Mouse (Mus musculus): ENCODE results near the gene Nfkbid. TPM values are rescaled to one million over a fixed set of nuclear protein-coding genes. Genes with fewer than 3 reads are reported as not detected.

Nfkbid gene
- total and polyA plus RNA-seq, 2 experiments from 2014 or later: 2.1 to 3.7 TPM

DNA sequence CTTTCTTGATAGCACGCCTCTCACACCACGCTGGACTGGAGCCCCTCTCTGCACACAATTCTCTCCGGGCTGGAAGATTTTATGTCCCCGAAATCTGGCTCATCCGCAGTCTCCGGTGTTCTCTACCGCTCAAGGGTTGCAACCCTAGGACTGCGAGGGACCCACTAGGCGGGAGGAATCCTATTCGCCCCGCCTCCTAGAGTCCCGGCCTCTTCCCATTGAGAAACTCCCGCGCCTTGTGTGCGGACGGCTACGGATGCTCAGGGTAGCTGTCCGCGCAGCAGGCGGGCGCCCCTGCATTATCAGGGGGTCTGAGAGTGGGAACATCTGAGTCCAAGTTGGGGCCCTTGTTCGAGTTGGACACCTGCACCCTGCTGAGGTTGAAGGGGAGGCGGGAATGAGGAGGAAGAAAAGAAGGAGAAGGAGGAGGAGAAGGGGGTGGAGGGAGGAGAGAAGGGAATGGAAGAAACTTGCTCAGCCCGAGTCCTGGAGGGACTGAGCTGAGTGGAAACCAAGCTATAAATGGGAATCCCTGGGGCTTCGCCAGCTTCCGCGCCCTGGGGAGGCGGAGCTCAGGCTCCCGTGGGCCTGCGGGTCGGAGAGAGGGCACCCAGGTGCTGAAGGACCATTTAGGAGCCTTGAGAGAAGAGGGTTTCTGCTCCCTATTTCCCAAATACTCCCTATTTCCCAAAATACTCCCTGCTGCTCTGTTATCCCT is 35.5 kb downstream of the Nfkbid start:
- peak overlapping the region; percentile 31 for H3K4me3 ChIP-seq (ENCODE audit: low read length)
- peaks cover 17% of the 10 kb centered on the region for H3K4me1 ChIP-seq (ENCODE audit: insufficient read depth, low read length)
- H3K9ac ChIP-seq (replicated peaks; ENCODE audit: low read length): peak overlapping the region; percentile 22; the same call in 1 of the 2 replicates
- no peak for TF ChIP-seq CTCF (IDR thresholded peaks at IDR 0.05; ENCODE audit: low read depth)
- H3K27me3 ChIP-seq (ENCODE audit: insufficient read depth, low read length): peaks cover 42% of the 10 kb centered on the region
- DNase-seq (ENCODE audit: low spot score): peak; percentile 34
- no peak; the same call in 1 of the 2 replicates for ATAC-seq
- WGBS: under 1% methylated on average over 31 of the region's 31 CpGs
- H3K36me3 ChIP-seq (ENCODE audit: insufficient read depth, low read length): no peaks in the 10 kb centered on the region
- H3K9me3 ChIP-seq (ENCODE audit: low read length): no peaks in the 10 kb centered on the region
- peak overlapping the region; percentile 61 for H3K4me2 ChIP-seq (ENCODE audit: low read depth, low read length)
- H3K27ac ChIP-seq: no peak overlapping the region

DNA sequence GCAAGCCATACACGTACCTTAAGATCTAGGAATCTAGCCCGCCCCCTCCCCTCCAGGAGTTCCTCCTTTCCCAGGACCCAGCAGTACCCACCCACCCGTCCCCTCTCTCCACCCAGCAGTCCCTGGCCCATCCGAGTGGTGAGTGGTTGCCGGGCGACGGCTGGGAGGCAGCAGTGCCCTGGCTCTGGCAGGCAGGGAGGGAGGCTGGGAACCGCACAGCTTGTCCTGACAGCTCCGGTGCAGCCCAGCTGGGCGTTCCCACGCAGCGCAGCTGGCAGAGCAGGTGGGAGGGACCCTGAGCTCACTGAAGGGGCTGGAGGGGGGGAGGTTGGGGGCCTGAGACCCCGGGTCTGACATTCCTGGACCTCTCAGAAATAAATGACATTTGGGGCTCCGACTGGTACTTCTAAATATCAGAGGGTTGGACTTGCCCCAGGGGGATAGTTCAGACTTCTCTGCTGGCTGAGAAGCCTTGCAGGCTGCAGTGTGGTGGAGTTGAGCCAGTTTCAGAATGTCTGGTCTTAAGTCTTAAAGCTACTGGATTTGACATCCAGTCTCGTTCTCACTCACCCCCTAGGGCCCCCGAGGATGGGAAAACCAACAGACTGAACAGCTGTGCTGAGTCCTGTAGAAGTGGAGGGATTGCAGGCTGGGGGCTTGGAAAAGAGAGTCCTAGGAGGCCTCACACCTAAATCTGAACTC is 36.2 kb downstream of the Nfkbid start, which contains the start of the genes Kirrel2 and Nphs1:
Kirrel2 (minus strand) TSS at position 62 of the 702 bp plus-strand sequence.
Nphs1 (plus strand) TSS at position 687 of the 702 bp plus-strand sequence.
- H3K27me3 ChIP-seq (ENCODE audit: insufficient read depth, low read length): peaks cover 38% of the 10 kb centered on the region
- TF ChIP-seq CTCF (IDR thresholded peaks at IDR 0.05; ENCODE audit: low read depth): no peak
- peak within 1 kb of the TSS; percentile 22; the same call in 1 of the 2 replicates for H3K9ac ChIP-seq (replicated peaks; ENCODE audit: low read length)
- H3K36me3 ChIP-seq (ENCODE audit: insufficient read depth, low read length): no peaks in the 10 kb centered on the region
- DNase-seq (ENCODE audit: low spot score) (peak; percentile 77), ATAC-seq (peak; percentile 86)
- peak within 1 kb of the TSS; percentile 61 for H3K4me2 ChIP-seq (ENCODE audit: low read depth, low read length)
- no peaks in the 10 kb centered on the region for H3K9me3 ChIP-seq (ENCODE audit: low read length)
- peaks cover 17% of the 10 kb centered on the region for H3K4me1 ChIP-seq (ENCODE audit: insufficient read depth, low read length)
- peak within 1 kb of the TSS; percentile 20; the same call in 1 of the 2 replicates for H3K27ac ChIP-seq
- peak within 1 kb of the TSS; percentile 31 for H3K4me3 ChIP-seq (ENCODE audit: low read length)
- under 1% methylated on average over 16 of the region's 16 CpGs for WGBS

GRCm38 (mm10) chr7:30459484-30459883 is 38.0 kb downstream of the Nfkbid start:
- H3K27me3 ChIP-seq (ENCODE audit: insufficient read depth, low read length): peaks cover 24% of the 10 kb centered on the region
- peaks cover 14% of the 10 kb centered on the region for H3K4me1 ChIP-seq (ENCODE audit: insufficient read depth, low read length)
- H3K9ac ChIP-seq (replicated peaks; ENCODE audit: low read length): no peak overlapping the region
- 25% methylated on average over 6 of the region's 6 CpGs for WGBS
- H3K9me3 ChIP-seq (ENCODE audit: low read length): no peaks in the 10 kb centered on the region
- H3K4me2 ChIP-seq (ENCODE audit: low read depth, low read length): no peak overlapping the region
- ATAC-seq (no peak), DNase-seq (ENCODE audit: low spot score) (no peak)
- H3K36me3 ChIP-seq (ENCODE audit: insufficient read depth, low read length): no peaks in the 10 kb centered on the region
- H3K27ac ChIP-seq: no peak overlapping the region
- TF ChIP-seq CTCF (IDR thresholded peaks at IDR 0.05; ENCODE audit: low read depth): no peak
- no peak overlapping the region for H3K4me3 ChIP-seq (ENCODE audit: low read length)

DNA sequence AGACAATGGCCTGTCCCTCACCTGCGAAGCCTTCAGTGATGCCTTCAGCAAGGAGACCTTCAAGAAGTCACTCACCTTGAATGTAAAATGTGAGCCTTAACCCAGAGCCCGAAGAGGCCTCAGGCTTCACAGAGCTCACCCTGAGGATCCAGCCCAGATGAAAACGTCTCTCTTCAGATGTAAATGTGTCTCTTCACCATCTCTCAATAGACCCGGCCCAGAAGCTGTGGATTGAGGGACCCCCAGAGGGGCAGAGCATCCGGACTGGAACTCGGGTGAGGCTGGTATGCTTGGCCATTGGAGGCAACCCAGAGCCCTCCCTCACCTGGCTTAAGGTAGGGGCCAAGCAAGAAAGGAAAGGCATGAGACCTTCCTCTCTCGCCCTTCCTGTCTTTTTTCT is 42.0 kb downstream of the Nfkbid start:
- Histone ChIP-seq H3K4me2 (ENCODE audit: low read depth, low read length) (no peak overlapping the region), H3K9ac (replicated peaks; ENCODE audit: low read length) (no peak overlapping the region), H3K4me3 (ENCODE audit: low read length) (no peak overlapping the region), H3K36me3 (ENCODE audit: insufficient read depth, low read length) (no peaks in the 10 kb centered on the region), H3K27me3 (ENCODE audit: insufficient read depth, low read length) (peaks cover 26% of the 10 kb centered on the region; the same call in 1 of the 2 replicates), H3K4me1 (ENCODE audit: insufficient read depth, low read length) (no peaks in the 10 kb centered on the region), H3K9me3 (ENCODE audit: low read length) (no peaks in the 10 kb centered on the region), H3K27ac (no peak overlapping the region)
- ATAC-seq (no peak), DNase-seq (ENCODE audit: low spot score) (no peak)
- no peak for TF ChIP-seq CTCF (IDR thresholded peaks at IDR 0.05; ENCODE audit: low read depth)
- 31% methylated on average over 7 of the region's 7 CpGs for WGBS

- Histone ChIP-seq H3K4me3 (ENCODE audit: low read length) (no peak overlapping the region), H3K4me2 (ENCODE audit: low read depth, low read length) (no peak overlapping the region), H3K36me3 (ENCODE audit: insufficient read depth, low read length) (no peaks in the 10 kb centered on the region), H3K27me3 (ENCODE audit: insufficient read depth, low read length) (peaks cover 24% of the 10 kb centered on the region; the same call in 1 of the 2 replicates), H3K27ac (no peak overlapping the region), H3K9ac (replicated peaks; ENCODE audit: low read length) (no peak overlapping the region), H3K9me3 (ENCODE audit: low read length) (no peaks in the 10 kb centered on the region), H3K4me1 (ENCODE audit: insufficient read depth, low read length) (no peaks in the 10 kb centered on the region)
- no peak for TF ChIP-seq CTCF (IDR thresholded peaks at IDR 0.05; ENCODE audit: low read depth)
- ATAC-seq (no peak), DNase-seq (ENCODE audit: low spot score) (no peak)
- 15% methylated on average over 4 of the region's 4 CpGs for WGBS
These were observed 42.5 kb downstream of the Nfkbid start for GRCm38 (mm10) chr7:30463996-30464395.

GRCm38 (mm10) chr7:30464816-30465300 is 43.3 kb downstream of the Nfkbid start:
- no peak overlapping the region for H3K4me2 ChIP-seq (ENCODE audit: low read depth, low read length)
- no peaks in the 10 kb centered on the region for H3K9me3 ChIP-seq (ENCODE audit: low read length)
- H3K27me3 ChIP-seq (ENCODE audit: insufficient read depth, low read length): peaks cover 24% of the 10 kb centered on the region; the same call in 1 of the 2 replicates
- H3K4me1 ChIP-seq (ENCODE audit: insufficient read depth, low read length): no peaks in the 10 kb centered on the region
- 21% methylated on average over 6 of the region's 6 CpGs for WGBS
- no peak for ATAC-seq
- H3K27ac ChIP-seq: no peak overlapping the region
- no peak overlapping the region for H3K9ac ChIP-seq (replicated peaks; ENCODE audit: low read length)
- TF ChIP-seq CTCF (IDR thresholded peaks at IDR 0.05; ENCODE audit: low read depth): no peak
- DNase-seq (ENCODE audit: low spot score): no peak
- H3K4me3 ChIP-seq (ENCODE audit: low read length): no peak overlapping the region
- H3K36me3 ChIP-seq (ENCODE audit: insufficient read depth, low read length): no peaks in the 10 kb centered on the region
